Mouse (Mus musculus) stomach, postnatal 0 days (tissue): ENCODE measurements around the gene Sele.
"Not testable (repeated sequence)": the region's sequence is repeated elsewhere in the genome, so short reads cannot be mapped to it uniquely, and the experiment has no call there.

ENCODE experiments used
- CTCF ChIP-seq: IDR thresholded peaks from 2 replicates; pipeline ENCODE4 v1.5.1; 2016; ENCODE audit warnings: antibody characterized with exemption, low read depth, mild to moderate bottlenecking, moderate library complexity
- EP300 ChIP-seq: optimal IDR thresholded peaks from 2 replicates; pipeline ENCODE3; 2016; ENCODE audit warnings: antibody characterized with exemption

GRCm38 (mm10) chr1:164022106-164022505 lies 25.9 kb upstream of the Sele start:
- TF ChIP-seq CTCF, EP300: not testable (repeated sequence)
